Mouse (Mus musculus) kidney, postnatal 10 days (tissue): ENCODE measurements around the gene Helz.
A peak's percentile ranks its signal among the peaks of the same experiment; 100 is the strongest.

Experiments used
- DNase-seq: peaks from one replicate; pipeline ENCODE4 v3.0.0; 2021; ENCODE audit warnings: mixed read lengths

Gene Helz

DNA sequence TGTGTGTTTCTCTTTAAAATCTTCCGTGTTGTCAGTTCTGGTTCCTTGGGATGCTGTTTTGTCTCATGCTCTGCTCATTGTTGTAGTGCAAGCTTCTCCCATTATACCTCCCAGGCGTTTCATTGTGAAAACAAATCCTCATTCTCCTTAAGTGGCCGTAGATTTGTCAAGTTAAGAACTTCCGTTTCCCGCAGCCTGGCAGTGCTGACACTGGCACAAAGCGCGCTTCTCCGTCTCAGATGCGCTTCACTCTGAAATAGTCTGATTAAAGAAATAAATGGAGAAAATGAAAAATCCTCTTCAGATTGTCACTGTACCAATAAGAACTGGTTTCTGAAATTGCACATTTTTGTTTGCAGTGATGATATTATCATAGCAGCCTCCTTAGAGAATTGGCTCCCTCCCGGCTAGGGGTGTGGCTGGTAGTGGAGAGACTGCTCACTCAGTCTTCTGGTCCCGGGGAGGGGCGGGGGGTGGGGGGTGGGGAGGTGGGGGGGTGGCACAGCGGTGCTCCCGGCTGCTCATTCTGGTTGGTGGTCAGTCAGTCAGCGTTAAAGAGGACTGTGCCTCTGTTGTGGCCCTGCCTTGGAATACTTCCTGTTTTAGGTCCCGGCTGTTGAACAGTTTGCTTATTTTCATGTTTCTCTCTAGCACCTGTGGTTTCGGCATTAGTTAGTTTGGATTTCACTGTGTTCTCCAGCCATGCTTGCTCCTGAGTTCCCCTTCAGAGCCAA is 128.6 kb downstream of the Helz start:
- no peak for DNase-seq

GRCm38 (mm10) chr11:107682694-107683355 is 135.1 kb downstream of the Helz start:
- DNase-seq = no peak

GRCm38 (mm10) chr11:107683544-107684465 is 136.1 kb downstream of the Helz start:
- no peak for DNase-seq

- no peak for DNase-seq
These were observed 138.6 kb downstream of the Helz start for GRCm38 (mm10) chr11:107686290-107686689.

GRCm38 (mm10) chr11:107688480-107688879 is 140.8 kb downstream of the Helz start:
- no peak for DNase-seq

DNA sequence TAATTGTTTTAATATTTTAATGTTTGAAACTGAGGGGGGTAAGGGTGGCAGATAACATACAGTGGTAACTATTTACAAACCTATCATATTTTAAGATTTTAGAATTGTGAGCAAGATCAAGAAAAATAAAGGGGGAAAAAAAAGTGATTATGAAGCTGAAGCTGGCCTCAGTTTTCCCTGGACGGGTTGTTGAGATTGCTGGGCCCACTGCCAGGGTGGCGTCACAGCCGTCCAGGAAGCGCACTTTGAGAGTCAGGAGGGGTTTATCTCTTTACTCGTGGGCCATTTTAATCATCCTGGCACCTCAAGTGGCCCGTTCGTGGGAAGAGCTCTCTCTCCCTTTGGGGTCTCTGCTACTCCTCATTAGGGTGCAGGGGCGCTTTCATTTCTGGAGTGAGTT is 143.8 kb downstream of the Helz start:
- DNase-seq = peak; percentile 49

- no peak for DNase-seq
These were observed 145.6 kb downstream of the Helz start for GRCm38 (mm10) chr11:107693338-107693737.

DNA sequence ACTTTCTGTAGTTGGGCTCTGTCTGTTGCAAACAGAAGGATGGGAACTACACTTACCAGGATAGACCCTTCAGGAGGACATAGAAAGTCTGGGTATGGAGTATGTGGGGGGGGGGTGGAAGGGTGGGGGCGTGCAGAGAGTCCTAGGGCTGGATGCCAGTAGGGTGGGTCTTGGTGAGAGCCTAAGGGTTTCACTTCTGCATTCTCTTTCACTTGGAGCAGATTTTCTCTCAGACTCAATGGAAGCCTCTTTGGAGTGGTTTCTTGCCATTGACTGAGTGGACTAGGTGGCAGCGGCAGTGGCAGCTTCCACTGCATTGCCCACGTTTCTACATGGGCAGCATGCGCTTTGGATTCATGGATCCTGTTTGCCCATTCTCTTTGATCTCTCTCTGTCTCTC is 152.2 kb downstream of the Helz start:
- DNase-seq = no peak

GRCm38 (mm10) chr11:107703272-107704134 is 155.8 kb downstream of the Helz start:
- peak; percentile 32 for DNase-seq

DNA sequence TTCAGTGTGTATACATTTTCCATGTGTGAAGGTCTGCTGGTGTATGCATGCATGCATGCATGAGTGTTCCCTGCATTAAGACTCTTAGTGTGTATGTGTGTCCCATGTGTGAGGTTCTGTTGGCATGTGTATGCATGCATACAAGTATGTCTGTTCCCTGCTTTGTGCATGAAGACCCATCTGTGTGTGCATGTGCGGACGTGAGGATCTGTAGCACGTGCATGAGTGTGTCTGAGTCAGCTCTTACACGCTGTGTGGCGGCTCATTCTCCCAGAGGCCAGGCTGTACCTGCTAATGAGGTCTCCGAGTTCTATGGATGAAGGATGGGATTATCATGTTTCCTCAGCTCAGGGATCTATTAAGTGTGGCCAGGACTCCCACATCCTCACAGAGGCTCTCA is 157.3 kb downstream of the Helz start:
- DNase-seq = no peak

DNA sequence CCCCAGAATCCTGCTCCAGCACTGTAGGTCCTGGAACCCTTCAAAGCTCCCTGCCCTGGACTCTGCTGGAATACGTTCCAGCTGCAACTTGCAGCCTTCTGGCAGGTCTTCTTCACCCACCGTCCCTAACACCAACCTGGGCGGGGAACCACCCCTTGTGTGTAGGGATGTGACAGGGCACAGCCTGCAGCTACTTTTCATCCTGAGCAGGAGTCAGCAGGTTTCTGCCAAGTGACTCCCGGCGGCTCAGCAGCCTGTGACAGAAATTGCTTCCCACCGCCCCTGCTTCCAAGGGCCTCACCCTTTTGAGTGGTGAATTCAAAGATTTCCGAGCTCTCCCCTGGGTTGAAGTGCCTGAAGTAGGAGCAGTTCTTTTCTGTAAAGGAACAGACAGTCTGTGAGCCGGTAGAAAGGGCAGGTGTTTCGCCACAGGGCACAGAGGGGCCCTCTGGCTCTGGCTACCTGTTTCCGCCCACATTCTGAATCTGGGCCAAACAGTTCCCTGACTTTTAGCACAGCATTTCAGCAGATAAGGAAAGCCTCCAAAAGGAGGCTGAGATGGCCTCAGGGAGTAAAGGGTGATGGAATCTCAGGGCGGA is 157.8 kb downstream of the Helz start:
- no peak for DNase-seq

- DNase-seq = no peak
These were observed 160.3 kb downstream of the Helz start for GRCm38 (mm10) chr11:107707897-107708610.

GRCm38 (mm10) chr11:107710379-107710778 is 162.6 kb downstream of the Helz start:
- DNase-seq = no peak

DNA sequence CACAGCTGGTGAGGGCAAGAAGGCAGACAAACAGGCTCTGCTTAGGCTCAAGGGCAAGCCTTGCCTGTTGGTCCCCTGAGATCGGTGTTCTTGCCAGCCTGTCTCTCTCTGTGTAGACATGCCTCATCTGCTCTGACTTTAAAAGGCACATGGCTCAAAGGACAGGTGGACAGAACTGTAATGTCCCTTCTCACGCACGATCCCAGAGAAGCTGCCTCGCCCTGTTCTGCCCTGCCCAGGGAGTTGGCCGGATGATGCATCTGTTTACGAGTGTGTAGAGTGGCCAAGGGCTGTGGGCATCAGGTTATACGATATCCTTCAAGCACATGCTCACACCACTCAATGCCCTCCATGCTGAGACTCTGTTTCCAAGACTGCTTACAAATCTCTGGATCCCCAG is 166.6 kb downstream of the Helz start:
- no peak for DNase-seq

DNA sequence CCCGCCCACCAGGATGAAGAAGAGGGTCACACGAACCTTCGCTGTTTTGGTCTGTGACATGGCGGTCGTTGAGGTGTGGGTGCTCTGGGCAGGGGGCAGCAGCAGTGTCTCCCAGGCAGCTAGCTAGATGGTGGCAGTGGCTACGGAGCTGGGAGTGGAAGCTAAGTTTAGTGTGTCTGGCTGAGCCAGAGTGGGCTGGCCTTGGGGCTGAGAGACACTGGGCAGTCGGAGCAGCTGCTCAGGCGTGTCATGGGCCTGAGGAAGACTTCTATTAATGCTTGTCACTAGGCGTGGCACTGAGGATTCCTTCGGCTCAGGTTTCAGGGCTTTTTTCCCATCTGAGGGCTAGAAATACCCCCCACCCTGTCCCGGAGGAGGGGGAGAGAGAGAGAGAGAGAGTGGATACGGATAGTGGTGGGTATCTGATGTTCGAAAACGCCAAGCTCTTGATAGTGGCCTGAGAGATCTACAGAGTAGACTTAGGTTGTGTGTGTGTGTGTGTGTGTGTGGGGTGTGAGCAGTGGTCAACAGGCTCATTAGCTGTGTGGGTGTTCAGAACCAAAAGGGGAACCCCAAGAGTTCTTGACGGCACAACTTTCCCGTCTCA is 168.7 kb downstream of the Helz start, which contains the start of gene Cacng1:
Gene Cacng1 (minus strand): TSS at position 191 of the 607 bp plus-strand sequence.
- no peak for DNase-seq

- DNase-seq = no peak
These were observed 172.7 kb downstream of the Helz start for GRCm38 (mm10) chr11:107720264-107721021.

DNA sequence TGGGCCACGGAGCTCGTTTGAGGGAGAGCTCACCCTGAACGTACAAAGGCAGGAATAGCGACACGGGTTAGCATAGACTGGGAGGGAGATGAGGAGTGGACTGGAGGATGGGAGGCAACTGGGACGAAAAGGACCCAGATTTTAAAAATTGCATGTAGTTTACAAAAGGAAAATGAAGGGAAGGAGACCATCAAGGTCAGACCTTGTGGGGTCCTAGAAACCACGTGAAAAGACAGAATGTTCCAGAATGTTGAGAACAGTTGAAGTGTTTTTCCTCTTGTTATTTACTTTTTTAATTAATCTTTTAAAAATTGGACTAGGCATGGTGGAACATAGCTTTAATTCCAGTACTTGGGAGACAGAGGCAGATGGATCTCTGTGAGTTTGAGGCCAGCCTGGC is 173.3 kb downstream of the Helz start:
- DNase-seq = no peak

GRCm38 (mm10) chr11:107724603-107725002 is 176.9 kb downstream of the Helz start:
- no peak for DNase-seq

DNA sequence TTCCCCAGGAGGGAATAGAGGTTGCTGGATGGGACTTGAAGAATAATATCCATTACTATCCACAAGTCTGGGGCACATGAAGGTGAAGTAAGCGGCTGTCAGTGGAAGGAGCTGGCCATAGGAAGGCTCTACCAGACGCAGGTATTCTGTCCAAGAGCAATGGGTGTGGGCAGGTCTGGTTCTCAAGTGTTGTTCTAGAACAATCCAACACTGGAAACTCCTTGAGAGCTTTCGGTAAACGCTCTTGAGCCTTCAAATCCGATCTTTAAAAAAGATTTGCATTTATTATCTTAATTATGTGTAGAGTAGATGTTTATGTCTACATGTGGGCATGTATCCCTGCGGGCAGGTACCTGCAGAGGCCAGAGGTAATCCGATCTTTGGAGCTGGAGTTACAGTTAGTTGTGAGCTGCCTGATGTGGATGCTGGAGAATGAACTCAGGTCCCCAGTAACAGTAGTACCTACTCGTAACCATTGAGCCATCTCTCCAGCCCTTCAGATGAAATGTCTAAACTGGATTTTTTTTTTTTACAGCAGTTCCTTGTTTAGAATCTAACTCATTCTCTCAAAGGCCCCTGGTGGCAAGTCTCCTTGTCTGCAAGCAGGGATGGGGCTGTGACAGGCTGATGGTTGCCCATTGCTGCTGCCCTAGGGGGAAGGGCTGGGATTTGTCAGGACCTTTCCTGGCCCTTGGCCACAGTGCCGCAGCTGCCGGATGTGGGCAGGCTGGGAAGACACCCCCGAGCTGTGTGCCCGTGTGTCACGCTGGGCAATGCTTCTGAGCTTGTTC is 180.5 kb downstream of the Helz start:
- peak; percentile 29 for DNase-seq
